Mouse (Mus musculus) liver, postnatal 0 days (tissue): ENCODE data around the gene Szt2. TPM values are rescaled to one million over a fixed set of nuclear protein-coding genes. Genes with fewer than 3 reads are reported as not detected.

Experiments used
- ATAC-seq: fragments of 200-750 bp; cut with Nextera tagmentation; 2 replicates; pipeline ENCODE4 v1.8.0; 2017; ENCODE audit warnings: mild to moderate bottlenecking, moderate library complexity
- DNase-seq: peaks from one replicate; pipeline ENCODE4 v3.0.0-alpha.2; 2016
- H3K27ac ChIP-seq: fragments of 300-500 bp; sonication (generic); 2 replicates; pipeline ENCODE4 v1.5.1; 2014; ENCODE audit warnings: antibody characterized with exemption, moderate library complexity, mild to moderate bottlenecking, low read depth
- H3K27me3 ChIP-seq: fragments of 300-500 bp; sonication (generic); 2 replicates; pipeline ENCODE4 v1.6.1; 2014; ENCODE audit warnings: low read length, control low read depth, mixed read lengths; ENCODE audit not compliant: insufficient read depth
- H3K36me3 ChIP-seq: fragments of 300-500 bp; sonication (generic); replicated peaks from 2 replicates; pipeline ENCODE4 v1.6.1; 2014; ENCODE audit warnings: mild to moderate bottlenecking, control low read depth, low read length, moderate library complexity, mixed read lengths; ENCODE audit not compliant: insufficient read depth
- H3K4me1 ChIP-seq: fragments of 300-500 bp; sonication (generic); 2 replicates; pipeline ENCODE4 v1.6.1; 2014; ENCODE audit warnings: antibody characterized with exemption, mild to moderate bottlenecking, control low read depth; ENCODE audit not compliant: insufficient read depth
- H3K4me2 ChIP-seq: fragments of 300-500 bp; sonication (generic); 2 replicates; pipeline ENCODE4 v1.6.1; 2014; ENCODE audit warnings: low read depth, mild to moderate bottlenecking, low read length, moderate library complexity, mixed read lengths
- H3K4me3 ChIP-seq: fragments of 300-500 bp; sonication (generic); 2 replicates; pipeline ENCODE4 v1.5.1; 2014; ENCODE audit warnings: low read depth, low read length
- H3K9ac ChIP-seq: fragments of 300-500 bp; sonication (generic); replicated peaks from 2 replicates; pipeline ENCODE4 v1.6.1; 2014; ENCODE audit warnings: mild to moderate bottlenecking, moderate library complexity
- H3K9me3 ChIP-seq: fragments of 300-500 bp; sonication (generic); 2 replicates; pipeline ENCODE4 v1.6.1; 2016; ENCODE audit warnings: mild to moderate bottlenecking, control low read depth, low read length, mixed read lengths
- CTCF ChIP-seq: sonication (generic); IDR thresholded peaks from 2 replicates; pipeline ENCODE4 v1.5.1; 2016; ENCODE audit warnings: antibody characterized with exemption, low read depth
- EP300 ChIP-seq: IDR thresholded peaks from 2 replicates; pipeline ENCODE4 v1.6.1; 2016; ENCODE audit warnings: antibody characterized with exemption, low read depth, mild to moderate bottlenecking
- WGBS: fragments of 180-500 bp; shearing (Covaris S2); extraction: QIAGEN DNeasy Blood & Tissue Kit; methylation state at CpG from one replicate; pipeline ENCODE4 v1.1.7; 2014; ENCODE audit not compliant: insufficient replicate concordance; 5-methylcytosine and 5-hydroxymethylcytosine counted together
- polyA plus RNA-seq: library from polyadenylated mRNA; unstranded; fragments of >200 nt; fragmentation: Nextera tagmentation; extraction: Ambion mirVana; gene quantifications from 2 replicates; pipeline ENCODE4 v1.2.1, GENCODE M21; 2015

Szt2 gene
- polyA plus RNA-seq, 1 experiment from 2014 or later, result 1.9 TPM

GRCm38 (mm10) chr4:118357504-118357903 lies 51.6 kb downstream of the Szt2 start:
- Histone ChIP-seq H3K4me2 (no peak overlapping the region), H3K36me3 (peaks cover 8% of the 10 kb centered on the region; the same call in 1 of the 2 replicates), H3K4me3 (no peak overlapping the region), H3K9me3 (no peaks in the 10 kb centered on the region), H3K4me1 (peaks cover 13% of the 10 kb centered on the region), H3K9ac (no peak overlapping the region), H3K27me3 (no peaks in the 10 kb centered on the region), H3K27ac (peak overlapping the region; percentile 73)
- ATAC-seq (peak; percentile 30), DNase-seq (peak; percentile 17)
- WGBS, result 63% methylated on average over 8 of the region's 8 CpGs
- TF ChIP-seq CTCF, result no peak
- TF ChIP-seq EP300, result no peak

- no peak overlapping the region for H3K4me2 ChIP-seq
- DNase-seq (peak; percentile 28), ATAC-seq (peak; percentile 84)
- H3K4me1 ChIP-seq, result peaks cover 13% of the 10 kb centered on the region
- H3K9ac ChIP-seq, result no peak overlapping the region
- no peaks in the 10 kb centered on the region for H3K27me3 ChIP-seq
- H3K27ac ChIP-seq, result peak overlapping the region; percentile 84
- no peak overlapping the region for H3K4me3 ChIP-seq
- WGBS, result 73% methylated on average over 6 of the region's 6 CpGs
- no peak for TF ChIP-seq CTCF
- TF ChIP-seq EP300, result peak; percentile 60; the same call in 1 of the 2 replicates
- no peaks in the 10 kb centered on the region for H3K9me3 ChIP-seq
- H3K36me3 ChIP-seq, result 0 out of 2 replicates have a peak, but pooled peaks cover 4% of the 10 kb centered on the region
These were observed 52.3 kb downstream of the Szt2 start for GRCm38 (mm10) chr4:118356738-118357137.

GRCm38 (mm10) chr4:118354289-118354688 lies 54.8 kb downstream of the Szt2 start:
- ATAC-seq (no peak), DNase-seq (no peak)
- H3K4me3 ChIP-seq, result no peak overlapping the region

GRCm38 (mm10) chr4:118353689-118354088 lies 55.4 kb downstream of the Szt2 start:
- H3K27ac ChIP-seq, result no peak overlapping the region

More at GRCm38 (mm10) chr4:118354289-118354688, 54.8 kb downstream of the Szt2 start:
- Histone ChIP-seq H3K9ac (no peak overlapping the region), H3K4me1 (peaks cover 2% of the 10 kb centered on the region), H3K27me3 (no peaks in the 10 kb centered on the region), H3K4me2 (no peak overlapping the region), H3K27ac (no peak overlapping the region), H3K9me3 (no peaks in the 10 kb centered on the region), H3K36me3 (no peaks in the 10 kb centered on the region)
- TF ChIP-seq CTCF (no peak), EP300 (no peak)
- 46% methylated on average over 3 of the region's 3 CpGs for whole genome bisulfite sequencing

GRCm38 (mm10) chr4:118351828-118352227 lies 57.2 kb downstream of the Szt2 start:
- Histone ChIP-seq H3K4me2 (no peak overlapping the region), H3K4me3 (no peak overlapping the region), H3K27me3 (no peaks in the 10 kb centered on the region), H3K9me3 (no peaks in the 10 kb centered on the region), H3K4me1 (no peaks in the 10 kb centered on the region; the same call in 1 of the 2 replicates), H3K27ac (no peak overlapping the region), H3K36me3 (no peaks in the 10 kb centered on the region), H3K9ac (no peak overlapping the region)
- TF ChIP-seq EP300, result no peak
- TF ChIP-seq CTCF, result no peak
- ATAC-seq, result no peak
- WGBS, result 80% methylated on average over 3 of the region's 3 CpGs
- DNase-seq, result no peak

More at GRCm38 (mm10) chr4:118353689-118354088, 55.4 kb downstream of the Szt2 start:
- ATAC-seq (no peak), DNase-seq (no peak)
- H3K4me1 ChIP-seq, result no peaks in the 10 kb centered on the region; the same call in 1 of the 2 replicates
- H3K27me3 ChIP-seq, result no peaks in the 10 kb centered on the region
- no peaks in the 10 kb centered on the region for H3K36me3 ChIP-seq
- H3K9me3 ChIP-seq, result no peaks in the 10 kb centered on the region
- H3K4me2 ChIP-seq, result no peak overlapping the region
- 74% methylated on average over 6 of the region's 6 CpGs for WGBS
- TF ChIP-seq CTCF (no peak), EP300 (no peak)
- no peak overlapping the region for H3K4me3 ChIP-seq
- no peak overlapping the region for H3K9ac ChIP-seq

GRCm38 (mm10) chr4:118350864-118351263 lies 58.2 kb downstream of the Szt2 start:
- no peak for ATAC-seq
- 62% methylated on average over 2 of the region's 2 CpGs for WGBS
- no peaks in the 10 kb centered on the region for H3K27me3 ChIP-seq
- TF ChIP-seq EP300 (no peak), CTCF (no peak)
- no peak overlapping the region for H3K4me3 ChIP-seq
- H3K36me3 ChIP-seq, result no peaks in the 10 kb centered on the region
- no peak overlapping the region for H3K9ac ChIP-seq
- no peaks in the 10 kb centered on the region for H3K9me3 ChIP-seq
- no peak overlapping the region for H3K4me2 ChIP-seq
- H3K27ac ChIP-seq, result no peak overlapping the region
- DNase-seq, result no peak
- no peaks in the 10 kb centered on the region; the same call in 1 of the 2 replicates for H3K4me1 ChIP-seq
